Mouse (Mus musculus) myocyte (in vitro differentiated cells): ENCODE results near the gene Pcyox1. TPM values are rescaled to one million over a fixed set of nuclear protein-coding genes. Genes with fewer than 3 reads are reported as not detected.

Experiments
- H3K27me3 ChIP-seq: one replicate; pipeline ENCODE4 v1.6.1; 2011; ENCODE audit not compliant: control insufficient read depth, insufficient read depth, insufficient read length
- H3K36me3 ChIP-seq: one replicate; pipeline ENCODE4 v1.6.1; 2011; ENCODE audit not compliant: control insufficient read depth, insufficient read depth
- H3K4me2 ChIP-seq: one replicate; pipeline ENCODE4 v1.6.1; 2011; ENCODE audit warnings: low read depth, control low read depth
- H3K4me3 ChIP-seq: one replicate; pipeline ENCODE4 v1.5.1; 2011; ENCODE audit warnings: mild to moderate bottlenecking, control low read depth, moderate library complexity
- H3K79me2 ChIP-seq: one replicate; pipeline ENCODE4 v1.6.1; 2011; ENCODE audit not compliant: control insufficient read depth, insufficient read depth
- H3ac ChIP-seq: one replicate; pipeline ENCODE4 v1.6.1; 2011; ENCODE audit not compliant: control insufficient read depth, insufficient read length
- CEBPB ChIP-seq: IDR thresholded peaks from 2 replicates; pipeline ENCODE4 v1.6.1; 2011; ENCODE audit warnings: mild to moderate bottlenecking, moderate library complexity; ENCODE audit not compliant: poor library complexity, insufficient read depth, severe bottlenecking
- E2F4 ChIP-seq: IDR thresholded peaks from one replicate; pipeline ENCODE4 v1.6.1; 2011; ENCODE audit warnings: mild to moderate bottlenecking, control low read depth, moderate library complexity; ENCODE audit not compliant: insufficient read depth
- MAX ChIP-seq: IDR thresholded peaks from one replicate; pipeline ENCODE4 v1.6.1; 2011; ENCODE audit warnings: low read depth, mild to moderate bottlenecking, control low read depth
- MYOD1 ChIP-seq, 3 experiments: IDR thresholded peaks; one replicate each; pipeline ENCODE4 v1.6.1; 2011; ENCODE audit warnings: control low read depth in 2 of 3, low read depth in 2 of 3, mild to moderate bottlenecking in 2 of 3, moderate library complexity in 1 of 3; ENCODE audit not compliant: insufficient read length in 2 of 3, control insufficient read depth in 1 of 3
- MYOG ChIP-seq, 3 experiments: IDR thresholded peaks; one replicate each; pipeline ENCODE4 v1.6.1; 2011; ENCODE audit warnings: control low read depth in 2 of 3, low read depth in 2 of 3, mild to moderate bottlenecking in 2 of 3; ENCODE audit not compliant: insufficient read length in 2 of 3, control insufficient read depth in 1 of 3, insufficient read depth in 1 of 3
- POLR2A ChIP-seq: IDR thresholded peaks from one replicate; pipeline ENCODE4 v1.6.1; 2011; ENCODE audit warnings: low read depth, mild to moderate bottlenecking, control low read depth, moderate library complexity; ENCODE audit not compliant: insufficient read length
- POLR2AphosphoS2 ChIP-seq: IDR thresholded peaks from one replicate; pipeline ENCODE4 v1.6.1; 2011; ENCODE audit warnings: low read depth, control low read depth; ENCODE audit not compliant: insufficient read length
- REST ChIP-seq: IDR thresholded peaks from one replicate; pipeline ENCODE4 v1.6.1; 2011; ENCODE audit warnings: mild to moderate bottlenecking, control low read depth, moderate library complexity; ENCODE audit not compliant: insufficient read depth, insufficient read length
- SRF ChIP-seq: IDR thresholded peaks from one replicate; pipeline ENCODE4 v1.6.1; 2011; ENCODE audit warnings: low read depth; ENCODE audit not compliant: control insufficient read depth, insufficient read length
- TCF12 ChIP-seq: IDR thresholded peaks from one replicate; pipeline ENCODE4 v1.6.1; 2011; ENCODE audit warnings: mild to moderate bottlenecking, control low read depth; ENCODE audit not compliant: poor library complexity, insufficient read depth, severe bottlenecking
- TCF3 ChIP-seq: IDR thresholded peaks from one replicate; pipeline ENCODE4 v1.6.1; 2011; ENCODE audit warnings: low read depth, control low read depth; ENCODE audit not compliant: insufficient read length
- USF1 ChIP-seq: IDR thresholded peaks from one replicate; pipeline ENCODE4 v1.6.1; 2011; ENCODE audit warnings: low read depth, mild to moderate bottlenecking, control low read depth, moderate library complexity
- polyA plus RNA-seq: library from polyadenylated mRNA; unstranded; fragments of >200 nt; fragmentation: generic; extraction: Trizol; gene quantifications from one replicate; pipeline ENCODE4 v1.2.1, GENCODE M21; 2012; ENCODE audit warnings: missing spikeins

The Pcyox1 gene
- polyA plus RNA-seq, 1 experiment: 25.1 TPM

- TF ChIP-seq CEBPB: no peak
- TF ChIP-seq TCF3: no peak
- TF ChIP-seq POLR2AphosphoS2: no peak
- TF ChIP-seq E2F4: no peak
- no peak for TF ChIP-seq REST
- peak in 1 of 3 experiments; percentile 28 for TF ChIP-seq MYOD1 (IDR thresholded peaks at IDR 0.05; ENCODE audit: control insufficient read depth in 1 of 3, insufficient read length in 2 of 3, low read depth in 2 of 3)
- Histone ChIP-seq H3ac (no peak overlapping the region), H3K36me3 (peaks cover 5% of the 10 kb centered on the region), H3K4me2 (peak overlapping the region; percentile 89), H3K79me2 (peaks cover 69% of the 10 kb centered on the region), H3K27me3 (no peaks in the 10 kb centered on the region), H3K4me3 (peak overlapping the region; percentile 90)
These were observed 9.4 kb upstream of the Pcyox1 start for GRCm38 (mm10) chr6:86406306-86406705.

- TF ChIP-seq CEBPB: 0 out of 2 replicates have a peak, but pooled peaks have one; percentile 29
- TF ChIP-seq USF1: no peak
- Histone ChIP-seq H3K36me3 (peaks cover 5% of the 10 kb centered on the region), H3K27me3 (no peaks in the 10 kb centered on the region), H3K4me2 (peak overlapping the region; percentile 89), H3K79me2 (peaks cover 56% of the 10 kb centered on the region), H3K4me3 (peak overlapping the region; percentile 90), H3ac (peak overlapping the region; percentile 93)
These were observed 8.0 kb upstream of the Pcyox1 start for GRCm38 (mm10) chr6:86404996-86405395.

GRCm38 (mm10) chr6:86404100-86404861 lies 7.3 kb upstream of the Pcyox1 start, which contains the start of gene Tia1:
Gene Tia1, plus strand, starts transcription at chr6:86404219.
- Histone ChIP-seq H3ac (peak within 1 kb of the TSS; percentile 93), H3K79me2 (peaks cover 49% of the 10 kb centered on the region), H3K4me2 (peak within 1 kb of the TSS; percentile 89), H3K4me3 (peak within 1 kb of the TSS; percentile 90), H3K27me3 (no peaks in the 10 kb centered on the region), H3K36me3 (peaks cover 5% of the 10 kb centered on the region)
- TF ChIP-seq MAX: no peak
- TF ChIP-seq POLR2A: peak; percentile 62
- no peak for TF ChIP-seq CEBPB
- no peak for TF ChIP-seq TCF3
- TF ChIP-seq TCF12: no peak
- TF ChIP-seq E2F4: no peak
- TF ChIP-seq REST: no peak
- TF ChIP-seq MYOD1 (IDR thresholded peaks at IDR 0.05; ENCODE audit: control insufficient read depth in 1 of 3, insufficient read length in 2 of 3, low read depth in 2 of 3): peak in 1 of 3 experiments; percentile 8
- TF ChIP-seq SRF: no peak
- no peak for TF ChIP-seq MYOG (IDR thresholded peaks at IDR 0.05; ENCODE audit: control insufficient read depth in 1 of 3, insufficient read depth in 1 of 3, insufficient read length in 2 of 3, low read depth in 2 of 3)
- TF ChIP-seq POLR2AphosphoS2: peak; percentile 78
- TF ChIP-seq USF1: no peak

GRCm38 (mm10) chr6:86403728-86404099 lies 6.8 kb upstream of the Pcyox1 start:
- peaks cover 5% of the 10 kb centered on the region for H3K36me3 ChIP-seq
- TF ChIP-seq MYOG (IDR thresholded peaks at IDR 0.05; ENCODE audit: control insufficient read depth in 1 of 3, insufficient read depth in 1 of 3, insufficient read length in 2 of 3, low read depth in 2 of 3) (no peak), CEBPB (peak; percentile 21; the same call in 1 of the 2 replicates), POLR2A (no peak)

GRCm38 (mm10) chr6:86402681-86403607 lies 6.0 kb upstream of the Pcyox1 start:
- H3K36me3 ChIP-seq: peaks cover 5% of the 10 kb centered on the region
- peaks cover 36% of the 10 kb centered on the region for H3K79me2 ChIP-seq
- TF ChIP-seq POLR2AphosphoS2 (no peak), REST (no peak), SRF (no peak), E2F4 (no peak), MYOG (IDR thresholded peaks at IDR 0.05; ENCODE audit: control insufficient read depth in 1 of 3, insufficient read depth in 1 of 3, insufficient read length in 2 of 3, low read depth in 2 of 3) (no peak), MAX (no peak), TCF12 (no peak), TCF3 (no peak), POLR2A (no peak), MYOD1 (IDR thresholded peaks at IDR 0.05; ENCODE audit: control insufficient read depth in 1 of 3, insufficient read length in 2 of 3, low read depth in 2 of 3) (no peak), USF1 (no peak), CEBPB (no peak)
- H3K4me3 ChIP-seq: peak overlapping the region; percentile 90
- peak overlapping the region; percentile 77 for H3K4me2 ChIP-seq
- H3K27me3 ChIP-seq: no peaks in the 10 kb centered on the region
- no peak overlapping the region for H3ac ChIP-seq

More at GRCm38 (mm10) chr6:86403728-86404099, 6.8 kb upstream of the Pcyox1 start:
- peak overlapping the region; percentile 77 for H3K4me2 ChIP-seq
- H3K79me2 ChIP-seq: peaks cover 43% of the 10 kb centered on the region
- peak overlapping the region; percentile 93 for H3ac ChIP-seq
- peak overlapping the region; percentile 90 for H3K4me3 ChIP-seq
- no peaks in the 10 kb centered on the region for H3K27me3 ChIP-seq
